Mouse (Mus musculus): ENCODE results near the gene Ppp6r1.

GRCm38 (mm10) chr7:4651581-4651980, 7.2 kb downstream of the Ppp6r1 start:
- no peak for TF ChIP-seq CTCF (IDR thresholded peaks at IDR 0.05; ENCODE audit: low read depth, low read length)
- TF ChIP-seq POLR2A (IDR thresholded peaks at IDR 0.05; ENCODE audit: extremely low read depth, insufficient read depth, low read length): no peak

Measured in liver, adult 2 months (tissue).